Mouse (Mus musculus) layer of hippocampus, adult 18-20 months (tissue): ENCODE data around the gene Usp22. TPM values are rescaled to one million over a fixed set of nuclear protein-coding genes. Genes with fewer than 3 reads are reported as not detected.

Experiments used
- DNase-seq, 2 experiments: peaks; one replicate each; pipeline ENCODE4 v3.0.0; 2022; ENCODE audit warnings: low spot score in 2 of 2
- long read RNA-seq: library from polyadenylated mRNA; stranded (forward); transcript quantifications from one replicate; pipeline ENCODE4 v2.0.0, GENCODE M21; 2021
- total RNA-seq, 2 experiments: library from RNA; stranded (reverse); gene quantifications; 2 replicates each; pipeline ENCODE4 v1.2.3; 2021

The Usp22 gene
- total RNA-seq: 100 to 1,000 TPM; 207 to 209 TPM
- long read RNA-seq, full-length matches to known transcripts: 192 of 238 reads
- long read RNA-seq, partial matches to known transcripts: 12 of 238 reads
- long read RNA-seq, other reads (novel, unspliced or antisense): 34 of 238 reads

DNA sequence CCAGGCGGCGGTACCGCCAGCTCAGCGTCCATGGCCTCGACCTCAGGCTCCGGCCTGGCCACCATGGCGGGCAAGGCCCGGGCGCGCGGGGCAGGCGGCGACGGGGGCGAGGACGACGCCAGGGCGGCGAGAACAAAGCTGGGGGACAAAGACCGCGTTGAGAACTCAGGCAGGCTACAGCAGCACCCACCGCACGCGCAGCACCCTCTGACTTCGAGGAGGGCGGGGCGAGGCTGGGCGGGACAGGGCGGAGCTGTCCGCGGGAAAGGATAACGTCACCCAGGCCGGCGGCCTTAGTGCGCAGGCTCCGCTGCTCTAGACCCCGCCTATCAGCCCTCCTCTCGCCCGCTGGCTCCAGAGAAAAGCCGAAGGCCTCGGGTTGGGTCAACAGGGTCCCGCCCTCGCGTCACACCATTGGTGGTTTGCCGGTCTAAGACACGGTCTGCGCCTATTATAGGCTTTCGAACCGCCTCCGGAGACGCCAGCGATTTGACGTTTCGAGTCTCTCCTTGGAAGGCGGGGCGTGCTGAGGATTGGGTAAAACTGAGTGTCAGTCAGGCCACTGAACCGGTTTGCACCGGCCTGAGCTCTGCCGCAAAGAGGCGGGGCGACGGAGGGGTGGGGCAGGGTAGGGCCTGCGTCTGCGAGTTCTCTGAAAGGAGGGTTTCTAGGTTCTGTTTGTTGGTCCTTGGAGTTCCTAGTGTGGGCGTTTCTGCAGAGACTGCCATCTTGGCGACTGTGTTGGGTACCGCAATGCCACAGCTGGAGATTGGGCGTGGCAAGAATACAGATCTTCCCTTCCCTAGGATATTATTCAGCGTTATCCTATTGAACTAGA lies at the start of gene Usp22:
Gene Usp22 (minus strand): TSS at position 235 of the 838 bp plus-strand sequence.
- peak; percentile 100 for DNase-seq

- no peak for DNase-seq
These were observed 49.4 kb upstream of the Usp22 start for GRCm38 (mm10) chr11:61224234-61224744.

GRCm38 (mm10) chr11:61222971-61223745 lies 48.3 kb upstream of the Usp22 start:
- no peak for DNase-seq

DNA sequence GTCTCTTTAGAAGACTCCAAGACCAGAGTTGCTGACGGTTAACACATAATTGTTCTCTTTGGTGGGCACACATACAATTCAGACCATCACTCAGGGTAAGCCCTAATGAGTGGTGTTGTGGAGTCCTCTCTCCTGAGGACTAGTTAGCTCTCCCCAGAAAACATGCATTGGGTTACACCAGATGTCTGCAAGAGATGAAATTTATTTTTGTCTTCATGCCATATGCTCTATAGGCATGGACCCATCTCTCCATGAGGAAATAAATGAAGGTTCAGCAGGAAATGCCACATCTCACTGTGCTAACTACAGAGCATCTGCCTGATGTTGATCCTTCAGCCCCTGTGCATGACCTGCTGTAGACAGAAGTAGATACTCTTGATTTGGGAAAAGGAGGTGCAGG lies 47.2 kb upstream of the Usp22 start:
- DNase-seq: no peak

GRCm38 (mm10) chr11:61220156-61220881 lies 45.5 kb upstream of the Usp22 start:
- peak; percentile 23 to 24 for DNase-seq

- no peak for DNase-seq
These were observed 41.1 kb upstream of the Usp22 start for GRCm38 (mm10) chr11:61215936-61216335.

- no peak for DNase-seq
These were observed 37.2 kb upstream of the Usp22 start for GRCm38 (mm10) chr11:61212102-61212501.

DNA sequence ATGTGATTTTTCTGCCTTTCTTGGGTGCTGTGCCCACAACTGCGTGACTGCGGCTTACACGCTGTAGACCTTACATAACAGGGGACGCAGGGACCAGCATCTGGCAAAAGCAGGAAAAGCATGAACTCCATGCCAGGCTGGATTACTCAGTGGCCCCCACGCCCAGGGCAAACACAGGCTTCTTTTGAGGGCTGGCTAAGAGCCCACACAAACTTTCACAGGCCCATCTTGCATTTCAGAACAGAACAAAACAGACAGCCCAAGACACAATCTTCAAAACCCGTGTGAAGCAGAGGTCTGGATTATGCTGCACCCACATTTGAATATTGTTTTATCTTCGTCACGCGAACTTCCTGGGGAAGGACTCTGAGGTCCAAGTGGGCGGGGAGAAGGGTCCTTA lies 33.5 kb upstream of the Usp22 start:
- DNase-seq: no peak

DNA sequence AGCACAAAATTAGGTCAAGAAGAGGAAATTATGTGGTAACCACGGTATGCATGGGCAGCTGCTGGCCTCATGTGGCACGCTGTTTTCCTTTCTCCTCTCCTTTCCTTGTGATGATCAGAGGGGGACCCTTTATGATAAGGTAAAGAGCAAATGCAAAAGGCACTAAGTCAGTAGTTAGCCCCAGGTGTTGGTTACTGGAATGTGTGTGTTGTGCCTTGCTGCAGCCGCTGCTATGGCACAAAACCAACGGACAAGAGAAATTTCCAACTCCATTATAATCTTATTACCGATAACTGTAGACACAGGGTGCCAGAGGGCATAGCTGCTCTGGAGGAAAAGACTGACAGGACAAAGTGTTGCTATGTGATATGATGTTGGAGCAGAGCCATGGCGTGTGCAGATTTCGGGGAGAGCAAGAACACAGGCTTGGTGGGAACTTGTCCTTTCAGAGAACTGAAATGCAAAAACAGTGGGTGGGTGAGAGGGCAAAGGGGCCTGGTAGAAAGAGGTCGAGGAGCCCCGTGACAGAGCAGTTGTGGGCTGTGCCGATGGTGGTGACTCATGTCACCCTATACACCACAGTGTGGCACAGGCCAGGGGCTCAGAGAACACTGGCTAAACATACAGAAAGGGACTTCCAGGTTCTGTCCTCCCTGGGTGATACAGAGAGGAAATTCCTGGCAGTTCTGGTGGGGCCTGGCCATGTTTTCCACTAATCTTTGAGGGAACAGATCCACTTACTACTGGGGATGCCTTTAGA lies 32.8 kb upstream of the Usp22 start, which contains the start of gene Aldh3a1:
Gene Aldh3a1 (plus strand): TSS at position 51 of the 760 bp plus-strand sequence.
- DNase-seq: no peak

DNA sequence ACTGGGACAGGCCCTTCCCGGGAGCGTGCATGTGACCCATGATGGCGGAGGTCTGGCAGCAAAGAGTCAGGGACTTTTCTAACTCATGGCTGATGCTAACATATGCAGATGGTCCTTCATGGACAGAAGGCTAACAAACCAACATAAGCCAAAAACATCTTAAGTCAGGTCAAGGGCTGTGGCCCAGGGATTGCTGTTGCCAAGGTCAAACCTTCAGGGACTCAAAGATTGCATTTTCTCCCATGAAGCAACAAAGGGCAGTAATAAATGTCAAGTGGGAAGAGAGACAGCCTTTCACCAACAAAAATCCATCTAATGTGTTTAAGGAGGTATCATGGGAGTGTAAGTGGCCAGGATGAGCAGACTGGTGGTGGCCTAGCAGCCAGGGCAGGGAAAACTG lies 31.3 kb upstream of the Usp22 start:
- DNase-seq: no peak

DNA sequence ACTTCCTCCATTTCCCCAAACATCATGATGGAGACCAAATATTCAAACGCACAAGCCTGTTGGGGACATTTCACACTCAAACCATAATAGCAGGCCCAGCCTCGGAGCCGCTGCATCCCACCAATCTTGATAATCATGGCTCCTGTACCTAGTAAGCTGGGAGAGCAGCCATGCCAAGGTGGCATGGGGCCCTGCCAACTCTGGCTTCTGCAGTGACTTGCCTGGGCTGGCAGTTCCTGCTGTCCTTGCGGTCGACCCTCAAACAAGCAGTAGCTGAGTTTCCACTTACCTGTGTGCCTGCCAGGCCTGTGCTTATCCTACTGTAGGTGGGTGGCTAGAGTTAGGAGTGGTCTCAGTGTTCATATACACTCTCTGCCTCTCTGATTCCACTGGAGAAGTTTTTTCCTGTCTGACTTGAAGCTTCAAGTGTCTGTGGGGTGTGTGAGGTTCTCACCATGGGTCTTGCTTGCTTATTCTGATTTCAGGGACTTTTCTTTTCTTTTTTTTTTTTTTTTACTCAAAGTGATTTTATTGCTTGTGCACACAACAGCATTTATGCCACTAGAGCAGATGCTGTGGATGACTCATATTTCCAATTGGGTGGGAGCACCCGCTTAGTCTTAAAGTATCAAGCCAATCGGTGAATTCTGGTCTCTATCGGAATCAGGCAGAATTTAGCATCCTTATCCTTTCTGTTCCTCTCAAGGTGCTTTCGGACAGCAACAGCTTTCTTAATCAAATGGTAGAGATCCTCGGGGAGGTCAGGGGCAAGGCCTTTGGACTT lies 30.5 kb upstream of the Usp22 start:
- DNase-seq: peak; percentile 44 to 76

- no peak for DNase-seq
These were observed 28.0 kb upstream of the Usp22 start for GRCm38 (mm10) chr11:61202810-61203209.

GRCm38 (mm10) chr11:61202186-61202585 lies 27.3 kb upstream of the Usp22 start:
- no peak for DNase-seq

DNA sequence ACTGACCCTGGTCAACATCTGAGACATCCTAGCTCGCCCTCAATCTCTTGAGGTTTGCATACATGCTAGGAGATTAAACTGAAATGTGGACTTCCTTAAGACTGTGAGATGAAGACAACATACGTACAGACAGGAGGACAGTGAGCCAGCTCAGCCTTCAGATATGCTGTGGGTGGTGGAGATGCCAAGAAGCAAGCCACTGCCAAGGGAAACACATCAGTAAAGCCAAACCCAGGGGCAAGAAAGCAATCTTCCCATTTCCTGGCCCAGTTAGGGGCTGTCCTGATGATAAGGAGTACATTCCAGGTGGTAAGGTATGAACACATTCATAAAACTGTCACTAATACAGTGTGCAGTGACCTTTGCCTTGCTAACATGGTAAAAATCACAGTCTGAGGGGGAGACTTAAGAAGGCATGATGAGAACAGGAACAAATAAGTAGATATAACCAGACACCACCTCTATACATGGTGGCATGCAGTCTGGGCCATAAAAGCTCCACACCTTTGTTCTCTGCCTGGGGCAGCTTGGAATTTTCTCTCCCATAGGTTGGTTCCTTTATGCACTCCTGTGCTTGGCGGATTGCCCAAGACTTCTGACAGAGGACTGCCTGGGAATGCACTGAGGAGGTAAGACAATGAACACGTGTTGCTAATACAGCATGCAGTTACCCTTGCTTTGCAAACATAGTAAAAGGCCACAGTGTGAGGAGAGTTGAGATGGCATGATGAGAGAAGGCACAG lies 24.9 kb upstream of the Usp22 start:
- DNase-seq: no peak

- no peak for DNase-seq
These were observed 23.1 kb upstream of the Usp22 start for GRCm38 (mm10) chr11:61197935-61198334.

DNA sequence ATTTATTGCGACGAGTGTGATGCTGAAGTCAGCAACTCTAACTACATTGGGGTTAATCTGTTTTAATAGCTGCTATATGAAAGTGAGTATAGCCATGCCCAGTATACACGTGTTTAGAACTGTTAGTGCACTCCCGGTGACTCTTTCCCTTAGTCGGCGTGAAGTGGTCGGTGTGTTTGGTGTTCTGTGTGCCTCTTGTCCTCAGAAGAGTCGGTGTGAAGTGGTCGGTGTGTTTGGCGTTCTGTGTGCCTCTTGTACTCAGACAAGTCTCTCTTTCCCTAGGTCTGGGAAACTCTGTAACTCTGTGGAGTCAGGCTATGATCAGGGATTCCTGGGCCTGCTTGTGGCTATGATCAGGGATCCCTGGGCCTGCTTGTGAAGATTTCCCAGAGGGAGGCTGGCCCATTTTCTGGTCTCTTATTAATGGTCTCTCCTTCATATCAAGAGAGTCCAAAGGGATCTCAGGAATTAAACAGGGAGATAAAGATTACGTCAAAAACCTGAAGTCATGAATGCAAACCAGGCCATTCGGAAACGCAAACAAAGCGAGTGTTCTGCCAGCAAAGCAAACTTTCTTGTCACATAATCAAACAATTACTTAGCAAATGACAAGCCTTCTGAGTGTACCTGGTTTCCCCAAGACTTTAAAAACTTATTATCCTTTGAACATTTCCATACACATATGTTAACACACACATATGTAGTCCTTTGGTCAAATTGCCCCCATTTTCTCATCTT lies 21.9 kb upstream of the Usp22 start:
- DNase-seq: no peak

GRCm38 (mm10) chr11:61193392-61193791 lies 18.5 kb upstream of the Usp22 start:
- peak; percentile 50 to 88 for DNase-seq

GRCm38 (mm10) chr11:61192779-61193178 lies 17.9 kb upstream of the Usp22 start:
- no peak for DNase-seq
